Mouse (Mus musculus) megakaryocyte, embryonic 14.5 days (primary cell): ENCODE data around the gene Slc12a4.

Experiments
- FLI1 ChIP-seq: IDR thresholded peaks from 2 replicates; pipeline ENCODE4 v1.6.1; 2012; ENCODE audit warnings: low read length, inconsistent platforms, mixed read lengths
- GATA1 ChIP-seq: IDR thresholded peaks from 3 replicates; pipeline ENCODE4 v1.6.1; 2012; ENCODE audit warnings: mixed read lengths, low read length, inconsistent platforms, borderline replicate concordance

- TF ChIP-seq GATA1 = no peak
- TF ChIP-seq FLI1 = no peak
Measured at GRCm38 (mm10) chr8:105965266-105965904, 512 bp downstream of the Slc12a4 start.
